Mouse (Mus musculus): ENCODE results near the gene Brip1. TPM values are rescaled to one million over a fixed set of nuclear protein-coding genes. Genes with fewer than 3 reads are reported as not detected.

The Brip1 gene
- polyA plus RNA-seq, 1 experiment, result 0.08 TPM

DNA sequence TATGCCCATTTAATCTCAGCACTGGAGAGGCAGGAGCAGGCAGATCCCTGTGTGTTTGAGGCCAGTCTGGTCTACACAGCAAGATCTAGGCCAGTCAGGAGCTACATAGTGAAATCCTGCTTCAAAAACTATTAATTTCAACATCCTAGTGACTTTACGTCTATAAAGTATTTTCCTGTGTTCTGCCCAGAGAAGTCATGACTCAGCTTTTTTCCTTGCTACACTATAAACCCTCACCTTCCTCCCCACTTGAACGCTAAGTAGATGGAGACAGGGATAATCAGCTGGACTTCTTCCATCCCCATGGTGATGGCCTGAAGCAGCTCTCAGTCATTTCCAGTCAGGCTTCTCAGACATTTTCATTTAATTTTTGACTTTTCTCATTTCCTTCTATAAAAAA lies 187.9 kb downstream of the Brip1 start:
- TF ChIP-seq CTCF (IDR thresholded peaks at IDR 0.05; ENCODE audit: extremely low read depth, insufficient read depth, low read length) (no peak), POLR2A (IDR thresholded peaks at IDR 0.05; ENCODE audit: extremely low read depth, insufficient read depth, low read length) (no peak)
- Histone ChIP-seq H3K27ac (ENCODE audit: insufficient read depth, low read length) (no peak overlapping the region), H3K4me3 (ENCODE audit: insufficient read depth, low read length) (no peak overlapping the region), H3K4me1 (ENCODE audit: control insufficient read depth, insufficient read depth, low read length) (no peaks in the 10 kb centered on the region)

DNA sequence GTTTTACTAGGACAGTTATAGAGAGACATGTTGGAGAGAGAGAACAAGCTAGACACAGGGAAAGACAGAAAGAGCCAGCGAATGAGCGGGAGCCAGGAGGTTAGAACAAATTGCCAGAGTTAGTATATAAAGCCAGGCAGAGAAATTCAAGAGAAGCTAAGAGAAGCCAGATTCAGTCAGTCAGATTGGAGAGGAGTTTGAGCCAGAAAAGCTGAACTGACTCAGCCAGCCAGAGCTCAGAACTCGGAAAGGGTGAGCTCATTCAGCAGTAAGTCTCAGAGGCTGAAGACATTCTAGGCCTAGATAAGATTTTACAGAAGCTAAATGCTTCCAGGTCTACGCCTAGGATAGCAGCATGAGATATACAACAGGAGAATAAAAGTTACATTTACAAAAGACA lies 190.5 kb downstream of the Brip1 start:
- no peaks in the 10 kb centered on the region for H3K4me1 ChIP-seq (ENCODE audit: control insufficient read depth, insufficient read depth, low read length)
- no peak overlapping the region for H3K4me3 ChIP-seq (ENCODE audit: insufficient read depth, low read length)
- no peak overlapping the region for H3K27ac ChIP-seq (ENCODE audit: insufficient read depth, low read length)
- no peak for TF ChIP-seq CTCF (IDR thresholded peaks at IDR 0.05; ENCODE audit: extremely low read depth, insufficient read depth, low read length)
- TF ChIP-seq POLR2A (IDR thresholded peaks at IDR 0.05; ENCODE audit: extremely low read depth, insufficient read depth, low read length), result no peak

DNA sequence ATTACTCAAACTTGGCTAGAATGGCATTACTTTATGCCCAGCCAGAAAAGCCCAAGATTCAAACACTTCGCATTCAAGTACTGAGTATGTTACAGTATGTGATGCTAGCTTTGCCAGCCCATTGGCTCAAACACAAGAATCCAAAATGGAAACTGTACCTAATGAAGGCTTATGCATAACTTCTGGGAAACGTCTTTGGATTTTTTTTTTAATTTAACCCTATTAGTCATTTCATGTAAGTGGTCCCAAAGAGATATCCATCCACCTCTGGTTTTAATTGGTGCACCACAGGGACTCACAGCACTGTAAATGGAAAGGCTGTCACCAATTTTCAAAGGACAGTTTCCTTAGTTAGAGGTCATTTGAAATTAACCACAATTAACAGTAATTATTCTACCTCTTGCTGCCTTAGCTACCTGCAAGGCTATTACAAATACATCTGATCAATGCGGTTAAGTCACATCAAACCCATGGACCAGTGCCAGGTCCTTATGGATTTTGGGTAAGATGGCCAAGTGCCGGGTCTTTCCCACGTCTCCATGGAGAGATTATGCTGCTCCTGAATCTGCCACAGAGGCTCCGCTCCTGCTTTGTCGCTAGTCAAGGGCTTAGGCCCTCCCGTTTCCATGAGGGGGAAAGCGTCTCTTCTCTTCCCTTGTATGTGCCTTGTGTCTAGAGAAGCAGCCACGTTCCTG lies 192.6 kb downstream of the Brip1 start:
- no peaks in the 10 kb centered on the region for H3K4me1 ChIP-seq (ENCODE audit: control insufficient read depth, insufficient read depth, low read length)
- no peak overlapping the region for H3K27ac ChIP-seq (ENCODE audit: insufficient read depth, low read length)
- no peak overlapping the region for H3K4me3 ChIP-seq (ENCODE audit: insufficient read depth, low read length)
- TF ChIP-seq POLR2A (IDR thresholded peaks at IDR 0.05; ENCODE audit: extremely low read depth, insufficient read depth, low read length) (no peak), CTCF (IDR thresholded peaks at IDR 0.05; ENCODE audit: extremely low read depth, insufficient read depth, low read length) (no peak)

Other genes starting within 250 kb of the Brip1 start
- 15.4 and 18.5 TPM in 2 replicates for gene Ints2, start 56.4 kb upstream of the Brip1 start, polyA plus RNA-seq (2012; rRNA removed)
- gene Med13, start 156.4 kb upstream of the Brip1 start, polyA plus RNA-seq (2012; rRNA removed), result 18.1 and 19.8 TPM in 2 replicates